Mouse (Mus musculus): ENCODE data around the gene Comt.

The Comt gene

GRCm38 (mm10) chr16:18426802-18427280 lies at the start of gene Comt:
Gene Comt (minus strand): TSS chr16:18426852.
- no peak for DNase-seq

GRCm38 (mm10) chr16:18474021-18474420 lies 47.4 kb upstream of the Comt start:
- DNase-seq: no peak

GRCm38 (mm10) chr16:18472976-18473375 lies 46.3 kb upstream of the Comt start:
- DNase-seq: no peak

GRCm38 (mm10) chr16:18472416-18472815 lies 45.8 kb upstream of the Comt start:
- DNase-seq: no peak

GRCm38 (mm10) chr16:18471976-18472375 lies 45.3 kb upstream of the Comt start:
- DNase-seq: no peak

GRCm38 (mm10) chr16:18471381-18471955 lies 44.8 kb upstream of the Comt start:
- no peak for DNase-seq

- no peak for DNase-seq
Observed at GRCm38 (mm10) chr16:18470829-18471228, 44.2 kb upstream of the Comt start.

- DNase-seq: peak; percentile 75
Observed at GRCm38 (mm10) chr16:18464271-18464670, 37.6 kb upstream of the Comt start.

- peak; percentile 49 for DNase-seq
Observed at GRCm38 (mm10) chr16:18462598-18462997, 35.9 kb upstream of the Comt start.

- no peak for DNase-seq
Observed at GRCm38 (mm10) chr16:18462031-18462430, 35.4 kb upstream of the Comt start.

GRCm38 (mm10) chr16:18460826-18461225 lies 34.2 kb upstream of the Comt start:
- no peak for DNase-seq

GRCm38 (mm10) chr16:18459955-18460370 lies 33.3 kb upstream of the Comt start:
- DNase-seq: peak; percentile 49

GRCm38 (mm10) chr16:18459335-18459954 lies 32.8 kb upstream of the Comt start:
- DNase-seq: peak; percentile 63

GRCm38 (mm10) chr16:18458661-18459060 lies 32.0 kb upstream of the Comt start:
- no peak for DNase-seq

- no peak for DNase-seq
Observed at GRCm38 (mm10) chr16:18455407-18455806, 28.8 kb upstream of the Comt start.

- no peak for DNase-seq
Observed at GRCm38 (mm10) chr16:18453846-18454245, 27.2 kb upstream of the Comt start.

GRCm38 (mm10) chr16:18452361-18452862 lies 25.8 kb upstream of the Comt start:
- DNase-seq: no peak

GRCm38 (mm10) chr16:18451486-18452181 lies 25.0 kb upstream of the Comt start:
- DNase-seq: no peak

GRCm38 (mm10) chr16:18449005-18449404 lies 22.4 kb upstream of the Comt start:
- no peak for DNase-seq

GRCm38 (mm10) chr16:18448104-18448503 lies 21.5 kb upstream of the Comt start:
- no peak for DNase-seq

- DNase-seq: no peak
Observed at GRCm38 (mm10) chr16:18447243-18447642, 20.6 kb upstream of the Comt start.

- peak; percentile 98 for DNase-seq
Observed at GRCm38 (mm10) chr16:18443385-18443841, 16.8 kb upstream of the Comt start.

GRCm38 (mm10) chr16:18436128-18436527 lies 9.5 kb upstream of the Comt start:
- DNase-seq: no peak
